Mouse (Mus musculus): ENCODE measurements around the gene Jazf1. TPM values are rescaled to one million over a fixed set of nuclear protein-coding genes. Genes with fewer than 3 reads are reported as not detected.

Gene Jazf1
- total RNA-seq, 4 experiments from 2014 or later, result 4.3 to 6.5 (median 5.2) TPM

- DNase-seq, result no peak
These were observed 273.2 kb downstream of the Jazf1 start for GRCm38 (mm10) chr6:52795029-52795841.

DNA sequence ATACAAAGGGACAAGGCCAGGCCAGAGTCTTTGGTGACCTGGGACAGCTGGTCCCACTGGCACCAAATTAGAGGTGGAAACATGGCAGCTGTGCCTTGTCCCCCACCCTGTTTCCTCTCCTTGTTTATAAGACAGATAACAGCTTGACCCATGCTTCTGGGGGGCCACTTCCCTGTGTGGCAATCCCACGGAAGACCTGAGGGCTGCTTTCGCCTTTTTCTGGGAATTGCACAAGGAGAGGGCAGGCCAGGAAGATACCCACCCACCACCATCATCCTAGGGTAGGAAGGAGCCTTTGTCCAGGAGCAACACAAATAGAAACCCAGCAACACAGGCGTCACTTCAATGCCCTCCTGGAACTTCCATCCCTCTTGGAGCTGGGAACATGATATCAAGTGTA is 276.0 kb downstream of the Jazf1 start:
- DNase-seq, result no peak

DNA sequence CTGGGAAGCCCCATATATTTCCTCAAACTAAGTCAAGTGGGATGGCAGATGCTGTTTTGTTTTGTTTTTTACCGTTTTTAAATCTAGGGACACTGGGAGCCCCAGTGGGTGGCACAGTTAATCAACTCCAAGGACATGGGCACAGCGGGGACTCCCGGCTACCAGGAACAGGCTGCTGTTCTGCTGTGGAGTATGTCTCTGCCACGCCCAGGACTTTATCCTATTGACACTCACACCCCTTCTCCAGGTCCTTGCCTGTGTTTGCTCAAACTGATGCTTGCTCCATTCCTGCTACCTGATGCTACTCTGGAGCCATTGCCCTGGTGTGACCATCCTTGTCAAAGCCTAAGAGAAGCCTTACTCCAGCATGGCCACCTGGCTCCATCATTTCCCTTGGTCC is 277.6 kb downstream of the Jazf1 start:
- DNase-seq, result no peak

DNA sequence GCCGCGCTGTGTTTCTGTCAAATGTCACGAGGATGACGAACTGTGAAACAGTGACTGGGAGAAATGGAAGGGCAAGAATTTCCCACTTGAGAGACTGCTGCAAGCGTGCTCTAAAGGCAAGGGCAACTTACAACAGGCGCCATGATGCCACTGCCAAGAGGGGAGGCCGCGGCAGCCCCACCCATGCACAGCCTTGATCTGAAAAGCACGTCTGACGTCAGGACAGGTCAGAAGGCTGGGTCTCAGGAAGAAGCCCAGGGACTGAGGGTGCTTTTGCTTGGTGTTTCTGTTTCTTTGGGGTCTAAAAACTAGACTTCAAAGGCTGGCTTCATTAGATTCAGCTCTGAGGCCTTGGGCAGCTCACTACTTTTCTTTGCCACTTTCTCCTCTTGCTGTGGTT is 278.1 kb downstream of the Jazf1 start:
- DNase-seq, result no peak

DNA sequence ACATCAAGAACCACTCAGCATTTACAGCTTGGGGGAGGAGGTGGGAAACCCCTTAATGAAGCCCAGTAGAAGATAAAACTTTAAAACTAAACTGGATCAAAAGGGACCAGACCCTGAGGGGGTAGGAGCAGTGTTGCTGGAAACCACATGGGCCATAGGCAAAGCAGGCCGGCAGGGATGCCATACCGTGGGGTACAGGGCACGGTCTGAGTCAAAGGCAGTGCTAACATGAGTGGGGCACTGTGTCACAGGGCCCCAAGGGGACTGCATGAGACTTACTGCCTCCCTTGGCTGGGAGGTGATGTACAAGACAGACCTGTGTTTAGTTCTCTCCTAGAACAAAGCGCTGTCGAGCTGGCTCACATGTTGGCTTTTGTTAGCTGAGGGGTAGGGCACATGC is 288.9 kb downstream of the Jazf1 start:
- no peak for DNase-seq

- DNase-seq, result no peak
These were observed 289.9 kb downstream of the Jazf1 start for GRCm38 (mm10) chr6:52778523-52778922.

DNA sequence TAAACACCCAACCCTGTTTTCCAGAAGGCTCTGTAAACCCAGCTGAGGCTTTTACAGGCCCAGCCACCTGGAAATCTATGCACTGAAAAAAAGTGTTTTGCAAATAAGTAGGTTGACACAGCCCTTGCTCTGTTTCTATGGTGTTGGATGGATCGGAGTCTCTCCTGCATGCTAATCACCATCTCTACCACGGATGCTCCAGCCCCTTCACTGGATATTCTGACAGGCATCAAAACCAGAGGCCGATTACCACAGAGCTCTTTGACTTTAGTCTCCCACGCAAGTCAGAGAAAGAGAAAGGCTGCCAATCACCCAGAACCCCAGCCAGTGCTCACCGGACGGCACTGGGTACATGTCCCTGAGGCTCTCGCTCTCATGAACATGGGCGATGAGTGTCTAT is 291.4 kb downstream of the Jazf1 start:
- DNase-seq, result no peak

- DNase-seq, result no peak
These were observed 292.5 kb downstream of the Jazf1 start for GRCm38 (mm10) chr6:52775956-52776355.

DNA sequence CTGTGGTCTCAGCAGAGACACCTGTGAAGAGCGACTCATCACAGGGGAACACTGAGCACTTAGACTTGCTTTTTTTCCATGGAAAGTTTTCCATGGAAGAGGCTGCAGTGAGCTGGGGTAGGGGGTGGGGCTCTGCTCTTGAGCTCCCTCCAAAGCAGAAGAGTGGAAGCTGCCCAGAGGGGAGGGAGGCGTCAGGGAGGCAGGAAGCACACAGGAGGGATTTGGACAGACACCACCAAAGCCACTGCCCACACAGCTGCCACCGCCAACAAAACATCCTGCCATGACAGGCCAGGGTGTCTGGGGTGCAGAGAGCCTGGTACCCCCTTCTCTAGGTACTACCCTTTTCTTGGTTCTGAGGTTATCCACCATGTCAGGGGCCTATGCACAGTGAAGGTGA is 293.1 kb downstream of the Jazf1 start:
- DNase-seq, result no peak

GRCm38 (mm10) chr6:52773132-52773531 is 295.3 kb downstream of the Jazf1 start:
- DNase-seq, result no peak

GRCm38 (mm10) chr6:52770789-52771188 is 297.6 kb downstream of the Jazf1 start:
- DNase-seq, result no peak

DNA sequence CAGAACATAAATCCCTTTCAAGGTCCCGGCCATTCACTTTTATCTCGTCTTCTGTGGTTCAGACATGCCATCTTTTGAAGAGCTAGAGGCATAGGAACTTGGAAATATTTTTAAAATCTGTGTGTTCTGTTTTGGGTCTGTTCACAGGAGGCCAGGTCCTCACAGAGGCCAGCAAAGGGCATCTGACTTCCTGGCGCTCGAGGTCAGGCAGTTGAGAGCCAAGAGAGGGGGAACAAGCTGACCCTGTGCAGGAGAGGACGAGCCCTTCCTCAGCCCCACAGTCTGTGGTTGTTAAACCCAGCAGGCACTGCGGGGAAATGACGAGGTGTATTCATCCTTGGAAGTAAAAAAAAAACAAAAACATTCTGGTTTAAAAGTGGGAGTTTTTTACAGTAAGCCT is 303.2 kb downstream of the Jazf1 start:
- no peak for DNase-seq

GRCm38 (mm10) chr6:52752832-52753231 is 315.6 kb downstream of the Jazf1 start:
- DNase-seq, result no peak

DNA sequence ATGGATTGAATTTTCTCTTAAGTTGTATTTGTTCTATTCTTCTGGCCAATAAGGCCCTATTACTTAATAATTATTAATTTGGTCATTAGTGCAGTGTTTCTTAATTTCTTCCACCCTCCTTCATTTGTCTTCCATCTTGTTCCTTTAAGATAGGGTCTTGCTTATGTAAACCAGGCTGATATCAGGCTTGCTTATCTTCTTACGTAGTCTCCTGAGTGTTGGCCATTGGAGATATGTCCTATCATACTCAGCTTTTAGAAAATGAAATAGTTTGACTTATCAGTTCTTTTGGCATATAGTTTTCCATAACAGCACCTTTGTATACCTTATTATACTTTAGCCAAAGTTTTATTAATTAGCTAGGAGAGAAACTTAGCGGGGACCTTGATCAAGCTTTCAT is 333.8 kb downstream of the Jazf1 start:
- DNase-seq, result no peak

DNA sequence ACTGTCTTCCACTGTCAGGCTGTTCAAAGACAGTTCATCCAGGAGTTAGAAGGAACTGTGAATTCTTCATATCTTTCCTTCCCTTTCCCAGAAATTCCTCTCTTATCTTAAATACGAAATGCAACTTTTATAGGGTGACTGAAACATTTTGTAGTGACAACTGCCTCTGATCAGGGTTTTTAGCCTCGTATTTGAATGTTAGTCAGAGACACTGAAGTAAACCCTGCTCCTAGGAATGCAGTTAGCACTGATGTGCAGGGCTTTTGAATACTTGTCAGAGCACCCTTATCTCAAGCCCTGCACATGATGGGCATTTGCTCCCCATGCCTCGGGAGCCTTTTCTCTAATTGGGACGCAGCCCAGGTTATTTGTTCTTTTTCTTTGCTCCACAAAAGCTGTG is 338.1 kb downstream of the Jazf1 start:
- DNase-seq, result no peak

DNA sequence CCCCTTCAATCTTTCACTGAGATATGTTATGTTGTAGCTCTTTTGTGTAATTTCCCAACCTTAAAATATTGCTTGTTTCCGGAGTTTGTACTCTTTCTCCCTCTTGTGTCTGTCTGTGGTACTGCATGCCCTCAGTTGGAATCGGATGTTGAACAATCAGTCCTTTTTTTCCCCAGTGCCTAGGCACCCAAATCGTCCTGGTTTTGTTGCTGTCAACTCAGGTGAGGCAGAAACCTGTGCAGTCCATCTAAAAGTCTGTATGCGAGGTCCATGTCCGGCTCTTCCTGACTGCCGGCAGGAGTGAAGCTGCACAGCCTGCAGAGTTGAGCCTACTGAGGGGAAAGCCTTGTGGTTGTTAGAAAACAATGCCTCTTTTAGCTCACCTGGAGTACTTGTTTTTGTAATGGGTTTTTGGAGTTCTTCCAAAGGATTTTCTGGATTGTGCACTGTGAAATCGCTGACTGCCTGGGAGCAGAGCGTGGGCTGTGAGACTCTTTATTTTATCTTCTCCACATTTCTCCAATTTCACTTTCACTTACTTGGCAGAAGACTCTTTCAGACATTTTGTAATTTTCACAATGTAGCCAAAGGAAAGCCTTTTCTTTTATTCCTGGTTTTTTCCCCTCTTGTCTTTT is 343.5 kb downstream of the Jazf1 start:
- peak; percentile 18 for DNase-seq

Other genes with a start within 250 kb of the Jazf1 start
- 1 to 10 TPM; 2.5 to 4.4 (median 3.3) TPM for gene Creb5, start 218.6 kb upstream of the Jazf1 start, total RNA-seq (2022)